Mouse (Mus musculus) fibroblast of lung, adult 2 months (primary cell): ENCODE results near the gene Gast.
A peak's percentile ranks its signal among the peaks of the same experiment; 100 is the strongest.

Experiments
- DNase-seq: peaks from one replicate; pipeline ENCODE4 v3.0.0-alpha.2; 2011; ENCODE audit warnings: low read depth

The Gast gene

DNA sequence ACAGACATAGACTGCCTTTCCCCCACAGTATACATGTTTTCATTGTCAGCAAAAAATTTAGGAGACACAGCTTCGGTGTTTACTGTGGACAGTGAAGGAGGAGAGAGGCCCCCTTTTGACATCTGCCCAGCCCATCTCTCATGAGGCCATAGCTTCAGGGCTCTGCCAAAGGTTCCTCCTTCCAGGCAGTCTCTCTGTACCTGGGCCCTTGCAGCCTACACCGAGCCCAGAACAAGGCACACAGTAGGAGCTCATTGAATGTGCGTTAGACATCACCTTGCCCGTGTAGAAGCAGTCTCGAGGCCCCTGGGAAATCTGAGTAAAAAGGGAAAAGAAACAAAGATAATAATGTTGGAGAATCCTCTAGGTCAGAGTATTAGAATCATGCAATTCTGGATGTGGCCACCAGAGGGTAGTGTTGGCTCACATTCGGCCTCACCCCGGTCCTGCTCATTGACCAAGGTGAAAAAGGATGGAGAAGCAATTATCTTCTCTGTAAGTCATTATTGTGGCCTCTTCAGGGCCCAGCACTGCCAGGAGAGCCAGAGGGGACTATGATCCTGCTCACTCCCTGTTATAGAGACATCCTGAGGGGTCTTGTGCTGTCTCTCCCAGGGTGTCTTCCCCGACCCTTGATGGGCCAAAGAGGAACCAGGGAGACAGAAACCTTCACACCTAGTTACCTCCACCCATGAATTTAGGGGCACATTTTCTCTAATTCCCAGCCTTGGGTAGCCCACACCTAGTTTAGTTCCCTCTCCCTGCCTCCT lies 28.2 kb downstream of the Gast start:
- peak; percentile 19 for DNase-seq

DNA sequence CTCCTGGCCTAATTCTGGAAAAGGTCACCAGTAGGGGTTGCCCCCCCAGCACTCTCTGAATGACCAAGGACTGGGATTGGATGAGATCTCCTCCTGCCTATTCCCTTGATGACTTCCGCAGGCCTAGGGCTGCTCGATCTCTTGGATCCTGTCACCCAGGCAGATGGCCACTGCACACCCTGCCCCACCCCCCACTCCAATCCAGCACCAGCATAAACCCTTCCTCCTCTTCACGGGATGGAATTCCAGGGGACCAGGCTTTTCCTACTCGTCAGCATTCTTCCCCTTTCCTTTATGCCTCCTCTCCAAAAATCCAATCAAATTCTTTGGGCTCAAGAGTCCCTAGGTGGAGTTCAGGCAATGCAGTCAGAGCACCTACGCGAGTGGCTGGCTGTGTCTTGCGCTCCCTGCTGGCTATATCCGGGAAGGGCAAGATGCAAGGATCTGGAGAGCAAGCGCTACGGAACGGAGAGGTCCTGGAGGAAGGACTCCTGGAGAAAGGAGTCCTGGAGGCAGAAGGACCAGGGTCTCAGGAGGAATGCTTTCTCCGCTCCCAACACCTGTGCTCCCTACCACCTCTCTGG lies 28.9 kb downstream of the Gast start:
- DNase-seq, result no peak

DNA sequence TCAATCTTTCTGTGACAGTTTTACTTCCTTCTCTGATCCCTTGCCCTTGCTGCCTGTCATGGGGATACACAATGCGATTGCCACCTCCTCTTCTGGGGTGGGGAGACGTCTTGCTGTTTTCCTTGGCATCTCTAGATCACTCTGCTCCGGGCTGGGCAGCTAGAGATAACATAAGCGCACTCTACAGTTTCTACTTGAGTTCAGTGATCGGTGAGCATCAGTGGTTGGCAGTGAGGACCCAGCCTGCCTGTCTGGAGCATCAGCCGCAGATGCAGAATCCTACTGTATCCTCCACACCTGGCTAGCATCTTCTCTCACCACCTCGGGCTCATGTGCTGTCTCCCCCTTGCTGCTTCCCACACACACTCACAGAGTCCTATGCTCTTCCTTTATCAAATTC lies 34.9 kb downstream of the Gast start:
- DNase-seq, result no peak

DNA sequence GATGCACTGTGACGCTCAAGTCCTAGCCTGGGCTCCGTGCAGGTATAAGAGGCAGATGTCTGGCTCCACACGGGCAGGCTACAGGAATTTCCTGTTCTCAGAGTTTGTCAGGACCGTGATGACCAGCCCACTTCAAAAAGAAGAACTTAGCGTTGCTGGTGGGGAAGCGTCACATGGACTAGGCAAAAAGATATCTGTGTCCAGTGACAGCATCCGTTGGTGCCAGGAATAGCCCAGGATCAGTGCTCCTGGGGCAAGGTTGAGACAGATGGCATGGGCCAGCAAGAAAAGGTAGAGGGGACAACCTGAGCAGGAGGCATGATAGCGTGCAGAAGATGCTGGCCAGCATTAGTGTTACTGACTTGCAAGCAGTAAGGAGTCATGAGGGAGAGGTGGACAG lies 35.6 kb downstream of the Gast start:
- DNase-seq, result no peak

DNA sequence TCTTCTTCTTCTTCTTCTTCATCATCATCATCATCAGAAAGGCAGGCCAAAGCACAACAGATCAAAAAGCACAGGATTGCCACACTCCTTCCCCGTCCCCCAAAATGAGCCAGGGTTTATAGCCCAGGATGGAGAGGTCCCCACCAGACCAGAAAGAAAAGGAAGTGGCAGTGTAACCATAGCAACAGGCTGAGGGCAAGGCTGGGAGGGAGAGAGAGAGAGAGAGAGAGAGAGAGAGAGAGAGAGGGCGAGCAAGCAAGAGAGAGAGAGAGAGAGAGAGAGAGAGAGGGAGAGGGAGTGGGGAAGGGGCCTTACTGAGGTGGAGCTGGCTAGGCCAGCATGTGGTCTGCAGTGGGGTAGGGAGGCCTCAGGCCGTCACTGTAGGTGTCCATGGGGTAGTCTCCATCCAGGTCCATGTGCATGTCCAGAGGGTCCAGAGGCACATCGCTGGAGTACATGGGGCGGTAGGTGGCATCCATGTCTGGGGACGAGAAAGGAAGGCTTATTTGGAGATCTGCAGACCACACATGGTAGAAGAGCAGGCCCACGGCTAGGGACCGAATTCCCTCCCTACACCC lies 37.9 kb downstream of the Gast start:
- no peak for DNase-seq

DNA sequence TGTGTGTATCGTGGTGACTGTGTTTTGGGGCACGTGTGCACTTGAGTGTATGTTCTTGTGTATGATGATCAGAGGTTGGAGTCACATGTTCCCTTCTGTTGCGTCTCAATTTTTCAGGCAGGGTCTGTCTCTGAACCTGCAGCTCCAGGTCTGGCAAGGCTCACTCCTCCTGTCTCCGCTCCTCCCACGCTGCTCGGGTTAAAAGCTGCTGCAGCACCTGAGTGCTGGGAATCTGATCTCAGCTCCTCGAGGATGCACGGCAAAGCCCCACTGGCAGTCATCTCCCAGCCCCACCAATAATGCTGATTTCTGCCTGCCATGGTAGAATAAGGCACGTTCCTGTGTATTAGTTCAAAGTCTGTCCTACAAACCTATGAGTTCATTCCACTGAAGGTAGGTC lies 40.9 kb downstream of the Gast start:
- DNase-seq, result no peak

DNA sequence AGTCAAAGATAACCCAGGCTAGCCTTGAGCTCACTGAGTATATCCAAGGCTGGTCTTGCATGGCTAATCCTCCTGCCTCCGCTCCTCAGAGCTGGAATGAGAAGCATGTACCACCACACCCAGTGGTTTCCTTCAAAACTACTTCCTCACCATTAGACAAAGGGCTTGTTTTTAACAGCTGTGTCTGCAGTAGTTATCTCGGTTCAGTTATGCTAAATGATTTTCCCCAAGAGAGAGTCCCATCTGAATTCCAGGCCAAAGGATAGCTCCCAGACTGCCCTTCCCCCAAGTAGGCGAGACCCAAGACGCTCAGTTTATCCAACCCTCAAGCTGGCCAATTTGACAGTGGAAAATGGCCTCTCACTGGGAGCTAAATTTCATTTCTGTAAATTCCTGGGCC lies 41.8 kb downstream of the Gast start:
- DNase-seq, result no peak

DNA sequence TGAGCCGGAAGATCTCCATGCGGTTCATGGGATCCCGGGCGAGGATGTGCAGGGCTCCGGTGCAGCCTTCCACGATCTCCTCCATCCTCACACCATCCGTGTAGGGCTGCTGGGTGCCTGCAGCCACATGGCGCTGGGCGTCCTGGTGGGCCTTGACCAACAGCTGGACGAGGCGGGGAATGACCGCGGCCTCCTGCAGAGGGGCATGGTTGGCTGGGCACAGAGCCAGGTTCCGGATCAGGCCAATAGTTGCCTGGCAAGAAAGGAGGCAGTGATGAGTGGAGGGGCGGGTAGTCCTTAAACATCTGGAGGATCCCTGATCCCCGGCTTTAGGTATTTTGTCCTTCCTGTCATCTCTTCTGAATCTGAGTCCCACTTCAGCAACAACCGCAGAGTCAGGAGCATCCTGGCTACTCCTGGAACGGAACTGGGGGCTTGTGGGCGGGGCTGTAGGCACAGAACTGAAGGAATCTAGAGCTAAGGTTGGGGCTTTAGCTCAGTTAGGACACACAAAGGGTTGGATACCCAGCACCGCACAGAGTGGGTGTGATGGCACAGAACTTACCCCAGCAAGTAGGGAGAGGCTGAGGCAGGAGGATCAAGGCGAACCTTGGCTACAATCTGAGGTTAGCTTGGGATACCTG lies 42.7 kb downstream of the Gast start:
- no peak for DNase-seq

DNA sequence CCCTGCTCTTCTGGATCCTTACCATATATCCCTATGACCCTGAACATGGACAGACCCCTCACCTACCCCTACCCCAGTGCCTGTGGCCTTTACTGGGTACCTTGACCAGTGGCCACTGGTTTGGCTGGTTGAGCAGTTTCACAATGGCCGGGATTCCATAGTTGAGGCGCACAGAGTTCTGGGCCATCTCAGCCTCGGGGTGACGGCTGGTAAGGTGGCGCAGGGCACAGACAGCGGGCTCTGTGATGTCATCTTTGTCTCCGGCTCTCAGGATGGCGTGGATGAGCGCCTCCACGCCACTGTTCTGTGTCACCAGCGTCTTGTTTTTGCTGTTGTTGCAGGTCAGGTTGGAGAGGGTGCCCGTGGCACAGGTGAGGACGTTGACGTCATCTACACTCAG lies 43.8 kb downstream of the Gast start:
- no peak for DNase-seq

DNA sequence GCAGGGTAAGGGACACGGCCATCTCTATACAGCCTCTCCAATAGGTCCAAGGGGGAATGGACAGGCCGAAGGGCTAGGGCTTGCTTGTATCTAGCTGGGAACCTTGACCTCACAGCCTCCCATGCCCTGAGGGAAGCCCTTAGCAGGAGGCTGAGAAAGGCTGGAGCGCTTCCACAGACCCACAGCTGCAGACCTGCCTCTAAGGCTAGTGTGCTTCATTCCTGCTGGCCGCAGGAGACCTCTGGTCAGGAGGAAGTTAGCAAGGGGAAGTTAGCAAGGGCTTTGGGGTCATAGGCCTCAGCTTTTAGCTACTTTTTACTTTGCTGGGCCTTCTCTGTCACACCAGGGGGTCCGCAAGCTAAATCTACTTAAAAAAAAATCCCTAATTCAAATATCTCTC lies 44.2 kb downstream of the Gast start:
- no peak for DNase-seq

DNA sequence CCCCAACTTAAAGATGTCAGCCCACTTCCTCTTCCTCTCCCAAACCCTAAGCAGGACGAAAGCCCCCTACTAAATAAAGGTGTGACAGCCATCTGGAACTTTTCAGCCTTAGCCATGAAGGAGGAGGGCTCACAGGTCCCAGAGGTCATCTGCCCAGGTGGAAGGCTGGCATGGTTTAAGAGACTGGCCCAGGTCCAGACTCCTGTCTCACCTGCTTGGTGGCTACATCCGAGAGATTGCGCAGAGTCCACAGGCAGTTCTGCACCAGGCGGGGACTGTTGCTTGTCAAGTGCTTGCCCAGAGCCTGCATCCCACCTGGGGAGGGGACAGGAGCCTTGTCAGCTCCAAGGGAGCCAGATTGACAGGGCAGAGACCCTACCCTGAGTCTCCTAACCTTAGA lies 45.1 kb downstream of the Gast start:
- no peak for DNase-seq

DNA sequence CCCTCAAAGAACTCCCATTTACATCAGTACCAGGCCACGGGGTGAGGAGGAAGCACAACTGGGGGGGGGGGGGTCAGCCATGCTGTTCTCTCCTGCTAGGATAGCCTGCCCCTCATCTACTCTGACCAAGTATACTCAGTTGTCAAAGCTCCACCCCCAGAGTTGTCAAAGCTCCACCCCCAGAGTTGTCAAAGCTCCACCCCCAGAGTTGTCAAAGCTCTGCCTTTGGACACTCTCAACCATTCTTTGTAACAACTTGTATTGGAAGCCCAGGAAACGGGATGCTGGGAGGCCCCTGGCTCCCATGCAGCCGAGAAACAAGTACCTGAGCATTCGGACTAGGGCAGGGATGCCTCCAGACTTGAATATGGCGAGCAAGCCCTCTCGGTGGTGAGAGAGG lies 48.5 kb downstream of the Gast start:
- no peak for DNase-seq

DNA sequence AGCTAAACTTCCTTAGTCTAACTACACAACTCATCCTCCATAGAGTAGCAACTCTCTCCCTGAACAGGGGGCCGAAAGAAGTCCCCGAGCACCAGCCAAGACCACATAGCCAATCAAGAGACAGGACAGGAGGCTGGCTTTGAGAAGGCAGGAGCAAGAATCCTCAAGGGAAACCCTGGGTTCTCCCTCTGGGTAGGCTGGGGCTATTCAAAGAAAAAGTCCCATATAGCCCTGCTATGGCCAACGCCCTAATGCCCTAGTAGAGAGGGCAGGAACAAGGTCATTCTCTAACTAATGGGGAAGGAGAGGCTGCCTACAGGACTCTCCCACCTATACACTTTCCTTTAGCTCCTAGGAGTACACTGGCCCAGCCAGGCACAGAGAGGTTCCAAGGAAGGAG lies 50.8 kb downstream of the Gast start:
- DNase-seq, result no peak

DNA sequence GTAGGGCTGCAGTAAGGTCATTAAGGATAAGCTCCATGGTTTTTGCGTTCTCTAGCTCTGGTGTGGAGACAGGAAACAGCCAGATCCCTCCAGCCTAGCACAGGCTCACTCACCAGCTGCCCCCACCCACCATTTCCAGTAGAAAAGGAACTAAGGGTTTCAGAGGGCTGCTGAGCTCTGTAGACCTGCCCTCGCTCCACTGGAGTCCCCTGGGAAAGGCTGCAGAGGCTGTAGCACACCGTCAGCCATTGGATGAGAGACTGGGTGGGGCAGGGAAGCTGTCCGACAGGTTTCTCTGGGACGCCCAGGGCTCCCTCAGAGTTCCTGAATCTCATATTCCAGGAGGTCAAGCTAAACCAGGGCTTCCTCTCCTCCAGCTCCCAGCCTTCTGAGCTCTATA lies 52.4 kb downstream of the Gast start:
- DNase-seq, result no peak
